ENCODE assay signal across 8 mouse cellular contexts in the genomic region with DNA sequence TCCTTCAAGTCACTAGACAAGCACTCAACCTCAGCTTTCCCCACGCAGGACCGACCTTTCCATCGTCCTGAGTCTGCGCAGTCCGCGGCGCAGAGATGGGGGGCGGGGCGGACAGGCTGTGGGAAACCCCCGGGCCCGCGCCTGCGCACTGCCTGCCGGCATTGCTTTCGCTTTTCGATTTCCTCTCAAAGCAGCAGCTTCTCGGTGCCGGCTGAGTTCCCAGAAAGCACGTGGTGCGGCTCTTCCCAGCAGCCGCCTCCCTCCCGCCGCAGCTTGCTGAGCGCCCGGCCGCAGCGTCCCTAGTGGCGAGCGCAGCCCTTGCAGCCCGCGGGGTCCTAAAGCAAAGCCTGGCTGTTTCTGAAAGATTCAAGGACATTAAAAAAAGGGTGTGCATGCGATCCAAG. TPM values are rescaled to one million over a fixed set of nuclear protein-coding genes. Genes with fewer than 3 reads are reported as not detected.
DNase-seq lines count a peak whose midpoint lies in the region; ATAC-seq lines count a peak whose summit lies in the region.

No protein-coding gene starts in this region.

- DNase-seq in NIH3T3 (ENCODE audit: low read depth), result peak; percentile 99
- DNase-seq in cerebellum, postnatal 10 days, result peak; percentile 100
- peak; percentile 97 to 98 for DNase-seq in frontal cortex, postnatal 14 days (ENCODE audit: low spot score in 2 of 2)
- DNase-seq in layer of hippocampus, postnatal 25 days (ENCODE audit: extremely low spot score in 1 of 2, low spot score in 1 of 2), result peak; percentile 99 to 100
- DNase-seq in lung, postnatal 25 days (ENCODE audit: low spot score), result peak; percentile 98
- DNase-seq in retina, embryonic 14.5 days (ENCODE audit: low spot score), result peak; percentile 99
- peak; percentile 99 for DNase-seq in thymus, postnatal 4 days

- peak overlapping the region; percentile 91 for H3K27ac ChIP-seq in hindbrain, embryonic 13.5 days

- H3K27me3 ChIP-seq in hindbrain, embryonic 13.5 days, result 0 out of 2 replicates have a peak, but pooled peaks cover 5% of the 10 kb centered on the region

- ATAC-seq in hindbrain, embryonic 13.5 days (ENCODE audit: low FRiP score), result peak; percentile 98

- no peaks in the 10 kb centered on the region for H3K9me3 ChIP-seq in hindbrain, embryonic 13.5 days

- peak overlapping the region; percentile 70 for H3K9ac ChIP-seq in hindbrain, embryonic 13.5 days

- peaks cover 9% of the 10 kb centered on the region for H3K4me1 ChIP-seq in hindbrain, embryonic 13.5 days (replicated peaks)

- WGBS in hindbrain, embryonic 13.5 days, result under 1% methylated on average over 32 of the region's 32 CpGs

- H3K36me3 ChIP-seq in hindbrain, embryonic 13.5 days, result no peaks in the 10 kb centered on the region

- H3K4me3 ChIP-seq in hindbrain, embryonic 13.5 days, result peak overlapping the region; percentile 35

- H3K4me2 ChIP-seq in hindbrain, embryonic 13.5 days, result peak overlapping the region; percentile 61

RNA-seq across cellular contexts. Expression of a gene that starts 5.6 kb away (rescaled TPM):
- 13.4 and 13.9 TPM in 2 replicates for polyA plus RNA-seq in hindbrain, embryonic 13.5 days (2015; fragmentation: Nextera tagmentation; extraction: Ambion mirVana)
- total RNA-seq in layer of hippocampus, postnatal 25 days (2021), result 10 to 100 TPM; 17.4 to 19.9 TPM

Comparison
In these comparisons a context has a peak if more than half of its experiments do, and no peak if none do; other contexts are left out.
1. Peak in every context shown above with its lines: DNase-seq, ATAC-seq, H3K4me3 ChIP-seq and H3K27ac ChIP-seq.